Mouse (Mus musculus) bone marrow, adult 2 months (tissue): ENCODE results near the gene Coro7.

Source experiments
- CTCF ChIP-seq: fragments of 200-500 bp; IDR thresholded peaks from 2 replicates; pipeline ENCODE4 v1.5.1; 2011; ENCODE audit warnings: low read length, control low read depth; ENCODE audit not compliant: control insufficient read depth, insufficient read depth
- POLR2A ChIP-seq: fragments of 200-500 bp; IDR thresholded peaks from 2 replicates; pipeline ENCODE4 v1.6.1; 2011; ENCODE audit warnings: low read depth, mild to moderate bottlenecking, control low read depth, low read length, borderline replicate concordance; ENCODE audit not compliant: control insufficient read depth

- no peak for TF ChIP-seq CTCF
- no peak for TF ChIP-seq POLR2A
These were observed 15.8 kb downstream of the Coro7 start for GRCm38 (mm10) chr16:4663806-4664205.
